Mouse (Mus musculus) left cerebral cortex, postnatal 36 days (tissue): ENCODE results near the gene Gabpb1. TPM values are rescaled to one million over a fixed set of nuclear protein-coding genes. Genes with fewer than 3 reads are reported as not detected.
A peak's percentile ranks its signal among the peaks of the same experiment; 100 is the strongest.

ENCODE experiments used
- DNase-seq, 2 experiments: peaks; one replicate each; pipeline ENCODE4 v3.0.0; 2021 to 2022; ENCODE audit warnings: low spot score in 2 of 2, mixed read lengths in 1 of 2
- intact Hi-C: fragments of 180-260 bp; cut with DNase I; formaldehyde crosslinking; loops from one replicate; pipeline ENCODE4 v1.15.1; 2025
- total RNA-seq, 2 experiments: library from RNA; stranded (reverse); gene quantifications; 2 replicates each; pipeline ENCODE4 v1.2.3; 2021

The Gabpb1 gene
- total RNA-seq, result 10 to 100 TPM; 17.2 to 22.7 TPM

GRCm38 (mm10) chr2:126676122-126676515 lies at the start of gene Gabpb1:
TSS of gene Gabpb1 (minus strand) at chr2:126676337.
- no peak for DNase-seq
- intact Hi-C loops, result no loop called here

- intact Hi-C loops, result no loop called here
- no peak for DNase-seq
These were observed 36.8 kb upstream of the Gabpb1 start for GRCm38 (mm10) chr2:126712950-126713349.

GRCm38 (mm10) chr2:126712526-126712925 lies 36.4 kb upstream of the Gabpb1 start:
- DNase-seq, result no peak
- intact Hi-C loops, result no loop called here

DNA sequence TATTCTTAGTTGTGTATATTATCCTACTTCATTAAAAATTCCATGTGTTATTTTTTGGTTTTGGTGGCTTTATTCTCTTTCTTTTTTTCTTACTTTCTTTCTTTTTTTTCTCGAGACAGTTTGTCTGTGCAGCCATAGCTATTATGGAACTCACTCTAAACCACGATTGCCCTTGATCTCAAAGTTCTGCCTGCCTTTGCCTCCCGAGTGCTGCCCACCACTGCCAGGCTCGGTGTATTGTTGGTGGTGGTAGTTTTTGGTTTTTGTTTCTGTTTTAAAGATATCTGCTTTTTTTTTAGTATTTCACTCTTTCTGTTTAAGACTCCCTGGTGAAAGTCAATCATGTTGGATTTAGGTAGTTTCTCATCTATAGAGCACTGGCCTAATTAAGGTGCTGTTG lies 32.2 kb upstream of the Gabpb1 start:
- no peak for DNase-seq
- intact Hi-C loops, result no loop called here

DNA sequence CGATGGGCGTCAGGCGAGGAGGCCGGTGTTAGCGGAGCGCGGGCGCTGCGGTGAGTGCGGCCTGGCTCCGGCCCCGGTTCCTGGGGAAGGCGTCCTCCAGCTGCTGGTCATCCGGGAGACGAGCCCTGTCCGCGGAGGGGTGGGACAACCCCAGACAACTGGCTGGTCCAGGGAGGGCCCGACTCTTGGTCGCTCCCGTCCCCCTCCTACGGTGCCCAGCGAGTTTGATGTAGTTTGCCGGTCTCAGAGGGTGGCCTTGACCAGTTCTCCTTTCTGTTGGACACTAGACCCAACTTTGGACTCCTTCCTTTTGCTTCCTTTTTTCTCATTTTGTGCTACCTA lies 31.3 kb upstream of the Gabpb1 start:
- intact Hi-C loops, result loop anchor here (1.0 kb wide), 2 partner anchors 32 to 849 kb away; no protein-coding TSS in a partner anchor
- DNase-seq, result no peak

DNA sequence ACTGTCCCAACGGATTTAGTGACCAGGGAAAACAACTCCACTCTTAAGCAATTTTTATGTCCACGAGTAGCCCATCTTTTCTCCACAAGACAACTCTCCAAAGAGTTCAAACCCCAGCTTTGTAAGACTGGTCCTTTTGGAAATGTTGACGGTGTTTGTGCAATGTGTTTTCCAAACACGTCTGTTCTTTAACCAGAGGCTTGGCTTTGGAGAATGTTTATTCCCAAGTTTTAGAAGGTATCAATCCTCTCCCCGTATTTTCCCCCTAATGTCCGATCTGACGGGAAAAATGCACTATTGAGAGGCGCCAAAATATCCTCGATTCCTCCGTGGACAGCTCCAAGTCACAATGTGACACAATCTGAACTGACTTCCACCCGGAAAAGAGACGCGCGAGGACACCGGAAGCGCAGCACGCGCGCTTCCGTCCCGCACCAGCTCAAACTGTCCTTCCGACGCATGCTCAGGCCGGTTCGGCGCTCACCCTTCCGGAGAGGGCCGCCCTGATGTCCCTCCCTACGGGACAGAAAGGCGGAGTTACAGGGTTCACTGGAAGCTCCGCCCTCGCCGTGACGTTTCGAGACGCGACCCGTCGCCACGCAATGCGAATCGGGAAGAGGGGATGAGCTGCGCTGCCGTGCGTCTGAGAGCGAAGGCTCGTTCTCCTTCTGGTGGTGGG lies 30.8 kb upstream of the Gabpb1 start, which contains the start of gene Usp8:
Gene Usp8 (plus strand): TSS at position 570 of the 679 bp plus-strand sequence.
- intact Hi-C loops, result loop anchor here (1.0 kb wide), 2 partner anchors 32 to 849 kb away; no protein-coding TSS in a partner anchor
- DNase-seq, result peak; percentile 98

GRCm38 (mm10) chr2:126695285-126695684 lies 19.1 kb upstream of the Gabpb1 start:
- no peak for DNase-seq
- intact Hi-C loops, result no loop called here

DNA sequence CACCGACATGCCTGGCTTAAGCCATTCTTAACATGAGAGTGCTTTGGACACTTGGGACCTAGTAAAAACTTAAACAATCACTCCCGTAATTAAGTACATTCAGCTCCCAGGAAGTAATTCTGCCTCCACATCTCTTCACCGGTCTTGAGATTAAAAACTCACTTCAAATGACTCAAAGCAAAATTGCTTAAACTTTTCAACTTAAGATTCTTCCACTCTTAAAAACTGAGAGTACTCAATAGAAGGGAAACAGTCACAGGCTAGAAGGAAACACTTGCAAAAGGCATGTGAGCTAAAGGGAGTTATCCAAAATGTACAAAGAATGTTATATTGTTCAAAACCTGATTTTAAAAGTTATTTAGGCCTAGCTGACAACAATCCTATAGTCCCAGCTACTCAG lies 15.2 kb upstream of the Gabpb1 start:
- intact Hi-C loops, result no loop called here
- DNase-seq, result no peak

DNA sequence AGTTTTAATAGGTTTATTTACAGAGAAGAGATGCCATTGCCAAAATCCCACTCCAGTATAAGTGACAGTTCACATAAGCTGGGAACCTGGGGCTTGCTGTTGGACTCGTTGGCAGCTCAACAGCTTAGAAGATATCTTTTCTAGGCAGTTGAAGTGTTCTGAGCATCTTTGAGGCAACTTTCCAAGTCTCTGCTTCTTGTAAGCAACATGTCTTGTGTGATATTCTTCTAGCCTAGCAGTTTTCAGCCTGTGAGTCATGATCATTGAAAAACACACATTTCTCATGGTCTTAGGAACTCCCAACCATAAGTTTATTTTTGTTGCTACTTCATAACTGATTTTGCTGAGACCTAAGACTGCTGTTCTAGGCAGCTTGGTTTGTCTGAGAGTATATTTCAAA lies 6.8 kb upstream of the Gabpb1 start:
- DNase-seq, result no peak
- intact Hi-C loops, result no loop called here

DNA sequence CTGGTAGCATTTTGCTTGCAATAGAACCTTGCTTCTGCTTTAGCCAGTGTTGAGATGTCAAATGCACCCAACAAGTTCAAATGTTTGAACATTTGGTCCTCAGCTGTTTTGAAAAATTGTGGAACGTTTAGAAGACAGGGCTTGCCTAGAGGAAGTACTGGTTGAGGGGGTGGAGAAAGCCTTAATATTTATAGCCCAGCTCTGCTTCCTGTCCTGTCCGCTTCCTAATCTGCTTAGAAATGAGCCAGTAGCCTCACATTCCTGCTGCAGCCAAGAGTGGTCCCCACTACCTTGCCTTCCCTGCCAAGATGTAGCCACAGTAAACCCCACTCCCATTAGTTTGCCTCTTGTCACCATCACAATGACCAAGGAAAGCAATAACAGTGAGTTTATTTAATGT lies 6.2 kb upstream of the Gabpb1 start:
- no peak for DNase-seq
- intact Hi-C loops, result no loop called here

DNA sequence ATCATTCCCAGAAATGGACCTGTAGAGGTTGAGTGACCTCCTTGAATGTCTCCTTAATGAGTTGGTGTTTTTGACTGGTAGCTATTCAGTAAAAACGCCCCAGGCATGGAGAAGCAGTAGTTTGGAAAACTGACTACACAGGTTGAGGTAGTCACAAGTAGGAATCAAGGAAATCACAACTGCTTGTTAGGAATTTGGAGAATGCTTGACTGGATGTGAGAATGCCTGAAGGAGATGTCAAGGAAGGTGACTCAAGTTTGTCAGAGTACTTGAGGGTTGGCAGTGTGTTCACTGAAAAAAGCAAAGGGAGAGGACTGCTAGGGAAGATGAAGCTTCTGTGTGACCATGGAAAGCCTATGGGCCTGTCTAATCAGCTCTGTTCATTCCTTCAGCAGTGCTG lies 1.2 kb upstream of the Gabpb1 start:
- no peak for DNase-seq
- intact Hi-C loops, result no loop called here

DNA sequence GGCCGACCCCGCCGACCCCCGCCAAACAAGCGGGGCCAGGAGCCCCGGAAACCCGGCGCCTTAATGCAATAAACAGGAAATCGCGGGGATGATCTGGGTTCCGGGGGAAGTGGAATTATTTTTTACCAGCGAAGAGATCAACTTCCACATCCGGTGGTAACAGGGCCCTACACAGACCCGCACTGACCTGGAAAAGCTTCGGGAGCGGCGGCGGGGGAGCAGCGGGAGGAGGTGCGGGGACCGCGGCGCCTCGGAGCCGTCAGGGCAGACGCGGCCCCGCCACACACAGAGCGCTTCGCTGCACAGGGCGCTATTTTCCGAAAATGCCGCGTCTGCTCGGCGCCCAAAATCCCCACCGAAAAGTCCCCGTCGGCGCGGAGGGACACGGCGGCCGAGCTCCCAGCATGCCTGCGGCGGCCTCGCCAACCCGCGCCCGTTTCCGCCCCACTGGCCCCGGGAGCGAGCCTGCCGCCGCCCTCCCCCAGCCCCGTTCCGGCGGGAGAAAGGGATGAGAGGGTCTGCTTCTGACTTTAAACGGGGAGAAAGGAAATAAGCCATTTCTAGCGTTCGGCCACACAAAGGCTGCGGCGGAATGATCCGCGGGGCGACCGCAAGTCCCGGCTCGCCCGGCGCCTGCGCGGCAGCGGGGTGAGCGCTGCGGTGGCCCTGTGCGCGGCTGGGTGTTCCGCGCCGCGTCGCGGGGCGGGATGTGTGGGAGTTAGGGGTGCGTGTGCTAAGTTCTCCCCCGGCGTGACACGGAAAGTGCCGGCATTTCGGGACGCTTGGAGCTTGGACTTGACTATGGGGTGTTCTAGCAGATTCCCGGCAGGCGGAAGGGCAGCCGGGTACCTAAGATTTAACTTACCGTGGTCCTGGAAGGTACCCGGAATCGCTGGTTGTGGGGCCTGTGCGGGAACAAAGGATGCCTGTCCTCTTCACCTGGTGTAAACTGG lies 692 bp downstream of the Gabpb1 start:
- intact Hi-C loops, result loop anchor here (1.0 kb wide), 1 partner anchor 32 kb away; the partner anchor contains the start of gene Usp8
- DNase-seq, result peak; percentile 91 to 94

DNA sequence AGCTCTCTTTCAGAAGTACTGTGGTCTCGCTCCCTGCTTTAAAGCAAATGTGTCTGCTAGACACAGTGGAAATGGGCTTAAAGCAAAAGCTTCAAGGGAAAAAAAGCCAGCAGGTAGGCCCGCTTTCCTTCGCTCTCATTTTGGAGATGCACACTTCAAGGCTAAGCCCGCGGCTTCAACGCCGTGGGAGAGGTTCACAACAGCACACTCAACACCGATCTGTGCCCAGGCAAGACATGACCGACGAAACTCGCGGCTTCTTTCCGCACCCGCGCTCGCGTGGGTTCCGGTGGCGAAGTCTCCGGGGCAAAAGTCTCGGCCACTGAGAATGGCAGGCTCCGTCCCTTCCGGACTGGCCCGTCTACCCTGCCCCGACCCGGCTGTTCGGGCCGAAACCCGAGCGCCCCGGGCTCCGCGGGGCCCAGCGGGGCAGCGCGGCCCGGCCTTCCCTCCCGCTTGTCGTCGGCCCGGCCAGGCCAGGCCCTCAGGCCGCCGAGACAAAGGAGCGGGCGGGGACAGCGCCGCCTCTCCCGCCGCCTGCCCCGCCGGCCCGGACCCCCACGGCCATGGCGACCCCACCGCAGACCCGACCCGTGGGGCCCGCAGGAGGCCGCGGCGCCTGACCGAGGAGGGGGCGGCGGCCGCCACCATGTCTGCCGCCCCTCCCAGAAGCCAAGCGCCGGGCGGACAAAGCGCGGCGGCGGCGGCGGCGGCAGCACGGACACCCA lies 1.5 kb downstream of the Gabpb1 start:
- peak in 1 of 2 experiments; percentile 57 for DNase-seq
- intact Hi-C loops, result loop anchor here (1.0 kb wide), 1 partner anchor 33 kb away; the partner anchor contains the start of gene Usp8

DNA sequence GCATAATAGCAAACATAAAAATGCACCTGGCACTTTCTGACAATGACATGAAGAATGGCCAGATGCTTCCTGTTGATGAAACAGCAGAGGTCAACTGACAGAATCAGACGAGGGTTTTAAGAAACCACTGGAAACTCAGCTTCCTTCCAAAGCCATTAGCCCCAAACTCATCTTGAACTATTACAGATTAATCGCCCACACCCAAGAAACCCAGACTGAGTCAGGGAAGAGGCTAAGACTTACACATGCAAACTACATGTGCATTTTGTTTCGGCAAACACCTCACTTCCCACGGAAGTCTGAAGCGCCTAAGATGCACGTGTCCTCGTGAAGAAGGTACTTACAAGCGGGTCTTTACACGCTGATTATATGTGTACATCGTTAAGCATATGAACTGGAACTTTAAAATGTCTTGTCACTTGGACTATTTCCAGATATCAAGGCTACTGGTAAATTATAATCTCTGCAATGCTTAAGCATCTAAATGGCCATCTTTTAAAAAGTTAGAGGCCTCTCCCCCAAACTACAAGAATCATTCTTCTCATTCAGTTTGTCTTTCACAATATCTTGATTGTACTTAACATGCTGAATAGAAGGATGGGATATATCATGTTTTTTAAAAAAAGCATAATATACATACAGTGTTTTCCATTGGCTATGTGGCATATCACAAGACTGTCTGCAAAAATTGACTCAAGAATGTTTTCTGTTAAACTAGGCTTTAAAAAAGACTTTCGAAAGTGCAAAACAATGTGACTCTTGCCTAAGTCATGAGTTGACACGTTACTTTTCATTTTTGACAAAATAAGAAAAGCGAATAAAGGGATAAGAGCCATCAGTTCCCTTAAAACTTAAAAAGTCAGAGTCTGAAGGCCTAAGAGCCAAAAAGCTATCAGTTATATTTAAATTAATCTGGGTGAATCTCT lies 2.6 kb downstream of the Gabpb1 start:
- DNase-seq, result no peak
- intact Hi-C loops, result no loop called here

- intact Hi-C loops, result no loop called here
- DNase-seq, result no peak
These were observed 7.4 kb downstream of the Gabpb1 start for GRCm38 (mm10) chr2:126668621-126669252.

GRCm38 (mm10) chr2:126665984-126666383 lies 10.2 kb downstream of the Gabpb1 start:
- DNase-seq, result no peak
- intact Hi-C loops, result no loop called here

DNA sequence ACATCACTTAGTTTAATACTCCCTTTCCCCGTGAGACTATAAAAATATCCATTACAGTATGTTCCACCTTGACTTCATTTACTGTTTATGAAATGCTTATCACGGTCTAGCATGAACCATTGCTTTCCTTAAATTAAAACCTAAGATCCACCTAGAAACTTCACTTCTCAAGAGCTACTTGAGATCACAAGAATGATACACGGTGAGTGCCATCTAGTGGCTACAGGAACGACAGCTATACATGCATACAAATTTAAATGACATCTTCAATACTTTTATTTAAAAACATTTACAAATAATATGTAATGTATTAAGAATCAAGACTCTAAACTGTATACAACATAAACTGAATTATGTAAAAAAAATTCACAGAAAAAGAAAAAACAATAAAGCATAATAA lies 12.7 kb downstream of the Gabpb1 start:
- DNase-seq, result no peak
- intact Hi-C loops, result loop anchor here (5.0 kb wide), 1 partner anchor 66 kb away; no protein-coding TSS in a partner anchor

DNA sequence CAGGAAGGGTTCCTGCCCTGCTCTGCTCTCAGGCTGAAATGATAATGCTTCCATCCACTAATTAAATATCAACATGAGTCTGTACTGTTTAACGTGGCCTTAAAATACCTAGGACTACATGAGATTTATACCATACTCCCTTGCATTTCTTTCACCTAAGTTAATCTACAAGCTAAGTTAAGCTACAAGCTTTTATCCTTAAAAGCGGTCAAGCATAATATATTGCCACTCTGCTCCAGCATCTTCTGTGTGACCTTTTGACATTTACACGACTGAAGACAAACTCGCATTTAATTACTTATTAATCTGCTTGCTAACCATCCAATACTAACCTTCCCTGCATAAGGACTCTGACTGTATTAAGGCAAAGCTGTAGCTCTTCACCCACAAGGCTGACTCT lies 23.2 kb downstream of the Gabpb1 start:
- no peak for DNase-seq
- intact Hi-C loops, result no loop called here
